ENCODE assay signal across 8 mouse cellular contexts in the genomic region with DNA sequence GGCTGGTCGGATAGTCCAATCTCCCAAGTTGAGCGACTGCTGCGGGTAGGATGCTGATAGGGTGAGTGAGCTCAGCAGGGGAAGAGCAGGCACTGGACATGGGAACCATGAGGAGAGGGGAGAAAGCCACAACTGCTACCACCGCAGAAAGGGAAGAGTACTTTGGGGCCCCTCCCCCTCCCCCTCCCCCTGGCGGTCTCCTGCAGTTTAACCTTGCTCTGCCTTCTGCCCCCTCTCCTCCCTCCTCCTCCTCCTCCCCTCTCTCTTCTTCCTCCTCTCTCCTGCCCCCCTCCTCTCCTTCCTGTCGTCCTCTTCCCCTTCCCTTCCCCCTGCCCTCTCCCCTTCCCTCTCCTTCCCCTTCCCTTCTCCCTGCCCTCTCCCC.
DNase-seq lines count a peak whose midpoint lies in the region; ATAC-seq lines count a peak whose summit lies in the region.

No protein-coding gene starts in this region.

- peak overlapping the region; percentile 90 for H3K4me3 ChIP-seq in megakaryocyte, embryonic 14.5 days (replicated peaks)
- peak overlapping the region; percentile 11; the same call in 1 of the 2 replicates for H3K4me3 ChIP-seq in forebrain, embryonic 11.5 days (ENCODE audit: low read depth, low read length)
- H3K4me3 ChIP-seq in limb, embryonic 13.5 days: no peak overlapping the region
- 0 out of 2 replicates have a peak overlapping the region, but pooled peaks have one; percentile 17 for H3K4me3 ChIP-seq in neural tube, embryonic 13.5 days

- 0% methylated on average over 5 of the region's 6 CpGs for WGBS in forebrain, embryonic 11.5 days
- WGBS in limb, embryonic 13.5 days: 6% methylated on average over 4 of the region's 6 CpGs
- WGBS in neural tube, embryonic 13.5 days: 2% methylated on average over 6 of the region's 6 CpGs

- H3K4me2 ChIP-seq in forebrain, embryonic 11.5 days (ENCODE audit: low read depth, low read length, severe bottlenecking): peak overlapping the region; percentile 48; the same call in 1 of the 2 replicates
- H3K4me2 ChIP-seq in limb, embryonic 13.5 days (replicated peaks): peak overlapping the region; percentile 50
- H3K4me2 ChIP-seq in neural tube, embryonic 13.5 days: peak overlapping the region; percentile 47

- no peak; the same call in 1 of the 2 replicates for ATAC-seq in megakaryocyte, adult 5-6 weeks (ENCODE audit: poor library complexity, severe bottlenecking)
- no peak for ATAC-seq in forebrain, embryonic 11.5 days (replicated peaks; ENCODE audit: low FRiP score)
- ATAC-seq in limb, embryonic 13.5 days (ENCODE audit: low FRiP score, low read depth): no peak
- ATAC-seq in neural tube, embryonic 13.5 days (ENCODE audit: low read depth): no peak

- H3K27ac ChIP-seq in forebrain, embryonic 11.5 days (ENCODE audit: low read depth, low read length): peak overlapping the region; percentile 68
- no peak overlapping the region for H3K27ac ChIP-seq in limb, embryonic 13.5 days
- peak overlapping the region; percentile 67 for H3K27ac ChIP-seq in neural tube, embryonic 13.5 days (replicated peaks)

- peak overlapping the region; percentile 35; the same call in 1 of the 2 replicates for H3K9ac ChIP-seq in forebrain, embryonic 11.5 days (ENCODE audit: low read length)
- H3K9ac ChIP-seq in limb, embryonic 13.5 days: no peak overlapping the region
- H3K9ac ChIP-seq in neural tube, embryonic 13.5 days: peak overlapping the region; percentile 50; the same call in 1 of the 2 replicates

- H3K9me3 ChIP-seq in megakaryocyte, embryonic 14.5 days: no peaks in the 10 kb centered on the region
- H3K9me3 ChIP-seq in forebrain, embryonic 11.5 days (ENCODE audit: control insufficient read depth, low read length): no peaks in the 10 kb centered on the region
- H3K9me3 ChIP-seq in limb, embryonic 13.5 days: no peaks in the 10 kb centered on the region
- H3K9me3 ChIP-seq in neural tube, embryonic 13.5 days: no peaks in the 10 kb centered on the region

- H3K27me3 ChIP-seq in megakaryocyte, embryonic 14.5 days (replicated peaks): no peaks in the 10 kb centered on the region
- H3K27me3 ChIP-seq in forebrain, embryonic 11.5 days (ENCODE audit: control insufficient read depth, insufficient read depth, low read length): peaks cover 9% of the 10 kb centered on the region; the same call in 1 of the 2 replicates
- H3K27me3 ChIP-seq in limb, embryonic 13.5 days: peaks cover 13% of the 10 kb centered on the region
- H3K27me3 ChIP-seq in neural tube, embryonic 13.5 days: no peaks in the 10 kb centered on the region

- peaks cover 100% of the 10 kb centered on the region for H3K4me1 ChIP-seq in megakaryocyte, embryonic 14.5 days
- H3K4me1 ChIP-seq in forebrain, embryonic 11.5 days (replicated peaks; ENCODE audit: control insufficient read depth, insufficient read depth, low read length): peaks cover 92% of the 10 kb centered on the region
- H3K4me1 ChIP-seq in limb, embryonic 13.5 days: peaks cover 93% of the 10 kb centered on the region
- peaks cover 100% of the 10 kb centered on the region for H3K4me1 ChIP-seq in neural tube, embryonic 13.5 days (replicated peaks)

- DNase-seq in forebrain, embryonic 11.5 days (ENCODE audit: low spot score): no peak
- DNase-seq in left cerebral cortex, adult 18-20 months (ENCODE audit: low spot score in 2 of 2): no peak
- DNase-seq in right cerebral cortex, adult 18-20 months: no peak
- no peak for DNase-seq in testis, postnatal 10 days (ENCODE audit: low spot score)

- H3K36me3 ChIP-seq in megakaryocyte, embryonic 14.5 days (replicated peaks; ENCODE audit: low read length): peaks cover 95% of the 10 kb centered on the region
- H3K36me3 ChIP-seq in forebrain, embryonic 11.5 days (ENCODE audit: control insufficient read depth, insufficient read depth, low read length): no peaks in the 10 kb centered on the region
- no peaks in the 10 kb centered on the region for H3K36me3 ChIP-seq in limb, embryonic 13.5 days
- H3K36me3 ChIP-seq in neural tube, embryonic 13.5 days: no peaks in the 10 kb centered on the region
